Mouse (Mus musculus): Measurements from ENCODE around the gene Trpc1.

The Trpc1 gene

GRCm38 (mm10) chr9:95750037-95750511 is at the start of gene Trpc1:
Gene Trpc1, minus strand, starts transcription at chr9:95750375.
- DNase-seq: peak; percentile 83 to 88

GRCm38 (mm10) chr9:95796323-95796722 is 46.1 kb upstream of the Trpc1 start:
- no peak for DNase-seq

DNA sequence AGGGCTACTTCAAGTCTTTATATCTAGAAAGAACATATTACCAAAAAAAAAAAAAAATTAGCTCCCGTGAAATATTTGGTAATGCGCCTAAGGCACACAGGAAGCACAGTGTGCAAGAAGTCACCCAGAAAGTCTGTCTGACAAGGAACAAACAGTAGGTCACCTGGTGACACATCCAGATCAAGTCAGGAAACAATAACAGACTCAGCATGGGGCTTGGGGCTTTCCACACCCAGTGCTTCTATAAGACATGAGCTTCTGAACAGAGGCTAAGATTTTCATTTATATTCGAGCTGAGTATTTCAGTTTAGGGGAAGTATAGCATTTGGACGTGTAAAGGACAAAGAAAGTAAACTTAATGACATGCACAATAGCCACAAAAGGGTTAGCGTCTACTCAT is 45.7 kb upstream of the Trpc1 start:
- no peak for DNase-seq

- no peak for DNase-seq
Measured at GRCm38 (mm10) chr9:95795077-95795784, 45.1 kb upstream of the Trpc1 start.

DNA sequence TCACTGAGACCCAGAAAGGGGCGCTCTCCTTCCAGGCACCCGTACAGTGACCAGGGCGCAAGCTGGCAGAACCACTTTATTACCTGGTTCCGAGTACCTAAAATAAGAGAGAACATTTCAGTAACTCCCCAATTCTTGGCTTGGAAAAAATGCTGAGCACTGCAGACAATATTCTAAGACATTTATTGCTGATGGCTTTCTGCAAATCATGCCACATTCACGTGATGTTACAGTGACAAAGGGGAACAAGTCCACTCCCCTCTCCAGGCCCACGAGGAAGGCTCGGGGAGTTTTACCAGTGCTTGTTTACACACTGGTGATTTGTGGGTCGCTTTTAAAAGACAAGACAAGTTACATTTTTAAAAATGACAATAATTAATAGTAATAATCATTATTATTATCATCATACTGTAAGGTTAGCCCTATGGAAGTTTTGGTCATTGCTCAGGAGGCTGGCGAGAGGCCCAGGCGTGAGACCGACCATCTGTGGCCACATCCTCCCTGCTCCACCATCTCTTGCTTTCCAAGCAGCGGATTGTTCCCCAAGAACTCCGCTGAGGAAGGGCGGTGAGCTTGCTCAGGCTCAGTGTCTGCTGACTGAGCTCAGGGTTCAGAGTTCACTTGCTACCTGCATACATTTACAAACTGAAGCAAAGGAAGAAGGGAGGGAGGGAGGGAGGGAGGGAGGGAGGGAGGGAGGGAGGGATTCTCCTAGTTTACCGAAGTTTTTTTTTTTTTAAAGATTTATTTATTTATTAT is 44.0 kb upstream of the Trpc1 start:
- no peak for DNase-seq

- no peak for DNase-seq
Measured at GRCm38 (mm10) chr9:95784888-95785511, 34.8 kb upstream of the Trpc1 start.

DNA sequence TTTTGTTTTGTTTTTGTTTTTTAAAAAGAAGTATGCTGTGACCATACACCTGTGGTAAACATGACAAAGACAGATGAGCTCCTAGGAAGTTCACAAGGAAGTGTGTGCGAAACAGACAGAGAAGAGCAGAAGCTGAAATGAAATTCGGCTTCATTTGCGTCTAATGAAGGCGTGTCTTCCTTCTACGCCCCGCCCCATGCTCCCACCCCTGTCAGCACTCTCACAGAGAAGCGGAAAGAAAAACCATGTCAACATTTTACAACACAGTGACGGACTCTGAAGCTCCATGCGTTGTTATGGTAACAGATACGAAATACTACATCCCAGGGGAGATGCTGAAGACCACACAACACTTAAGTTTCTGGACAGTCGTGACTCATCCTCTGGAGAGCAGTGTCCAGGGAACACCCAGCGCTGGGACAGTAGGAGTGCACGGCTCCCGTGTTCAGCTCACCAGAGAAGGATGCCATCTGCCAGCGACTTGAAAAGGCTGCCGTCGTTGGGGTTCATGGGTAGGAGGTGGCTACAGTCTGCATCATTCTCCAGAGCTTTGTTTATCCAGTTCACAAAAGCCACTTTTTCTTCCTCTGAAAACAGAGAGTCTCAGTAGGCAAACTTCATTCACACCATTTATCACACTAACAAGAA is 33.6 kb upstream of the Trpc1 start:
- DNase-seq: no peak

- DNase-seq: no peak
Measured at GRCm38 (mm10) chr9:95771671-95772070, 21.5 kb upstream of the Trpc1 start.

DNA sequence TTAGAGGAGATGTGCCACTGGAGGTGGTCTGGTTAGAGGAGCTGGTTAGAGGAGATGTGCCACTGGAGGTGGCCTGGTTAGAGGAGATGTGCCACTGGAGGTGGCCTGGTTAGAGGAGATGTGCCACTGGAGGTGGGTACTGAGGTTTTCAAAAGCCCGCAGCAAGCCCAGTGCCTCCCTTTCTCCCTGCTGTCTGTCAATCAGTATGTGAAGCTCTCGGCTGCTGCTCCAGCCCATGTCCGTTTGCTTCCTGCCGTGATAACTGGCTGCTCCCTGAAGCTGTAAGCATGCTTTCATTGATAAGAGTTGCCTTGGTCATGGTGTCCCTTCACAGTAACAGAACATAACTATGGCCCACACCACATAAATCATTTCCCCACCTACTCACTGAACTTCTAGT is 13.0 kb upstream of the Trpc1 start:
- no peak for DNase-seq

GRCm38 (mm10) chr9:95762228-95762627 is 12.1 kb upstream of the Trpc1 start:
- DNase-seq: no peak

- DNase-seq: no peak
Measured at GRCm38 (mm10) chr9:95761381-95761780, 11.2 kb upstream of the Trpc1 start.

DNA sequence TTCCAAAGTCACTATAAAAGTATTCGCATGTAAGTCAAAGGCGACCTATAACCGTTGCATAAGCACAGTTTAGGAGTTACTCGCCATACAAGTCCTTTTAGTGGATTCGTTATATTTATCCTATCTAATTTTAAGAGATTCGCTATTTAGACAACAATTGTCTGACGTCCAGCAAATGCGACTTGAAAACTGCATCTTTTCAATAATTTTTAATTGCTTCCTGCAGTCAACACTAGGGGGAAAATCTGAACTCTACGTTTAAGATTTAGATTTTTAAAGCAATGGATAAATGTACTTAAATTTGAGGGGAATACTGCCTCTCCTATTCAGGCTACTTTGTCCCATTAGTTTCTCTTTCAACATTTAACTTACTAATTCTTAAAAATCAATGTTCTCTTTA is 571 bp upstream of the Trpc1 start:
- DNase-seq: no peak

DNA sequence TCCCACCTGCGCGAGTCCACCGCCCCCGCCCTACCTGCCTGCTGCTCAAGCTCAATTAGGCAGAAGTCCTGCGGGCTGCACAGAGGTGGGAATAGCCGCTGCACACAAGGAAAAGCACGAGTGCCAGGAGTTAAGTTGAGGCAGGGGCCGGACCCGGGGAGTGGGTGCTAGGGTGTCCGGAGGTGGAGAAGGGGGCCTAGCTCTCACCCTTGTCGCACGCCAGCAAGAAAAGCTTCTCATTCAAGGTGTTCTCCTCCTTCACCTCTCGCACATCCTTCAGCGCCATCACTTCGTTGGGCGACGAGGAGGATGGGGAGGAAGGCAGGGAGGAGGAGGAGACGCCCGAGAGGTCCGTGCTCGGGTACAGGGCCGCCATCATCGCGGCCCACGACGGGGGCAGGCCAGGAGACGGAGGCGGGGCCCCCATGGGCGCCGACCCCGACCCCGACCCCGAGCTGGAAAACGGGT is 680 bp downstream of the Trpc1 start:
- peak; percentile 44 to 55 for DNase-seq

- no peak for DNase-seq
Measured at GRCm38 (mm10) chr9:95747298-95747697, 2.9 kb downstream of the Trpc1 start.

DNA sequence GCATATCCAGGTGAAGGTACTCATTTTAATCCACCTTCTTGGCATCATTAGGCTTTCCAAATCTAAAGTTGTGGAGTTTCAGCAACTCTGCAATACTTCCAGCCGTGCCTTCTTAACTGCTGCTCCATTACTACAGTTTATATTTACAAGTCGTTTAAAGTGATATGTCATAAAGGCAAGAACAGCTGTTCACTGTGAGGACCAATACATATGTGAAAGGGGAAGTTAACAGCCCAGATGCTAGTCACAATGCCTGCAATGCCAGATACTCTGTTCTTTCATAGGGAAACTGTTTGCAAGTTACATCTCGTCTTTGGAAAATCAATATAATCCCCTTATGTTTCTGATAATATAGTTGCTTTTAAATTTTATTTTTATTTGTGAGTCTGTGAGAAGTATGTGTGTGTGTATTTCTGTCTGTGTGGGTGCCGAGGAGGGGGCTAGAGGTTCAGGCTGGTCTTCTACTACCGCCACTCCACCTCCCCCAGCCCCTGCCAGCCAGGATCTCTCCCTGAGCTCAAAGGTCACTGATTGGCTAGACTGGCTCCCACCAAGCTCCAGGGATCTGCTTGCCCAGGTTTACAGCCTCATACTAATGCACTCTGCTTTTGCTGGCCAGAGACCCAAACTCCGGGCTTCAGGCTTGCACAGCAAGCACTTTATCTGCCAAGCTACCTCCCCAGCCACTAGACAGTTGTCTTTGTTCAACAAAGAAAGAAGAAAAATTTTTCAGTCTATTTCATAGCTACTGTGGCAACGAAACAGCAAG is 5.1 kb downstream of the Trpc1 start:
- DNase-seq: no peak

DNA sequence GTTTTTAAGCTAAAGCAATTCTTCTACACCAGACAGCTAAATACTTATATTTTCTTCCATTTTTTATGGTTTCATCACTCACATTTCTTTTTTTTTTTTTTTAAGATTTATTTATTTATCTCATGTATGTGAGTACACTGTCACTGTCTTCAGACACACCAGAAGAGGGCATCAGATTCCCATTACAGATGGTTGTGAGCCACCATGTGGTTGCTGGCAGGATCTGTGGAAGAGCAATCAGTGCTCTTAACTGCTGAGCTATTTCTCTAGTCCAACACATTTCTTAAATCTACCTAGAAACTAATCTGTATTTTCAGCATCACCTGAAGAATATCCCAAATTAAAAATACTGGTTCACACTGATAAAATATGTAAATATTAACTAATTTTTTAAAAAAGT is 13.9 kb downstream of the Trpc1 start:
- no peak for DNase-seq

- no peak for DNase-seq
Measured at GRCm38 (mm10) chr9:95712574-95712973, 37.6 kb downstream of the Trpc1 start.

DNA sequence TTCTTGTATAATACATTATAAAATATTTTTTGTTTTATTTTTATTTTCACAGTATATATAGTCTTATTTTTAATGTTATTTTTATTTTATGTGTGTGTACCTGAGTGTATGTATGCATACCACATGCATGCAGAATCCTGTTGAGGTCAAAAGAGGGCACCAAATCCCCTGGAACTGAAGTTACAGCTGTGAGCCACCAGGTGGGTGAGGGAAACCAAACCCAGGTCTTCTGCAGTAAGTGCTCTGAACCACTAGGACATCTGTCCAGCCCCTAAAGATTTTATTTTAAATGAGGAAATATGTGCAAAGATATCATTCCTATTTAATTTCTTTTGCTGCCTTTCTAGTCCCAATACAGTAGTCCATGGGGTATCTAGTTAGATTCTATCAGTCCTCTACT is 41.2 kb downstream of the Trpc1 start:
- DNase-seq: no peak

- DNase-seq: no peak
Measured at GRCm38 (mm10) chr9:95705371-95705770, 44.8 kb downstream of the Trpc1 start.

GRCm38 (mm10) chr9:95704078-95704477 is 46.1 kb downstream of the Trpc1 start:
- DNase-seq: no peak

GRCm38 (mm10) chr9:95699273-95699672 is 50.9 kb downstream of the Trpc1 start:
- no peak for DNase-seq

DNA sequence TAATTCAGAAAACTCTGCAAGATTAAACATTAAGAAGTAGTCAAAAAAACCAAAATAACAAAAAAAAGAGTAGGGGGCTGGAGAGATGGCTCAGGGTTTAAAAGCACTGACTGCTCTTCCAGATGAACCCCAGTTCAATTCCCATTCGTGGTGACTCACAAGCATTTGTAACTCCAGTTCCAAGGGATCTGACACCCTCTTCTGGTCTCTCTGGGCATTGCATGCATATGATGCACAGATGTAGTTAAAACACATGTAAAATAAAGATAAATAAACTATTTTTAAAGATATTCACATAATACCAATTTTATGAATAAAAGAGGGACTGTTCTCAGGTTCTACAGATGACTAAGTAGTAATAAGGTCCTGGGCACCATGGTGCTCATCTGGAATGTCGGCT is 52.4 kb downstream of the Trpc1 start:
- peak; percentile 37 to 50 for DNase-seq
